Comparison of ENCODE assay signal across 8 mouse cellular contexts in genomic region chr1:181545044-181545772, GRCm38 (mm10). TPM values are rescaled to one million over a fixed set of nuclear protein-coding genes. Genes with fewer than 3 reads are reported as not detected.
DNase-seq lines count a peak whose midpoint lies in the region; ATAC-seq and TF ChIP-seq lines count a peak whose summit lies in the region.

No protein-coding gene starts in this region.

- peak; percentile 73 for DNase-seq in G1E (ENCODE audit: low spot score)
- DNase-seq in c-Kit-positive CD71-positive TER-119-negative erythroid progenitor cells, embryonic 14.5 days (ENCODE audit: low read depth): peak; percentile 44
- DNase-seq in heart, postnatal 36 days: peak; percentile 50 to 57
- peak; percentile 82 for DNase-seq in layer of hippocampus, adult 11-12 months (ENCODE audit: low spot score)
- DNase-seq in lung, adult 18-20 months: peak; percentile 42 to 50
- peak; percentile 74 for DNase-seq in thymus, postnatal 0 days (ENCODE audit: low spot score)

- WGBS in forebrain, embryonic 12.5 days: 27% methylated on average over 23 of the region's 23 CpGs
- WGBS in neural tube, embryonic 14.5 days: 29% methylated on average over 23 of the region's 23 CpGs

- H3K36me3 ChIP-seq in G1E (replicated peaks): no peaks in the 10 kb centered on the region
- H3K36me3 ChIP-seq in forebrain, embryonic 12.5 days (replicated peaks): no peaks in the 10 kb centered on the region
- no peaks in the 10 kb centered on the region for H3K36me3 ChIP-seq in neural tube, embryonic 14.5 days (ENCODE audit: control insufficient read depth, insufficient read depth, low read length)

- H3K9ac ChIP-seq in forebrain, embryonic 12.5 days: no peak overlapping the region
- no peak overlapping the region for H3K9ac ChIP-seq in neural tube, embryonic 14.5 days (replicated peaks; ENCODE audit: low read depth, low read length)

- intact Hi-C loops in heart, postnatal 36 days (cut with DNase I): loop anchor here (1.0 to 5.0 kb wide), 5 partner anchors 72 to 273 kb away; no protein-coding TSS in a partner anchor

- H3K27me3 ChIP-seq in G1E (ENCODE audit: insufficient read depth, low read length): peaks cover 6% of the 10 kb centered on the region
- H3K27me3 ChIP-seq in forebrain, embryonic 12.5 days: 0 out of 2 replicates have a peak, but pooled peaks cover 6% of the 10 kb centered on the region
- no peaks in the 10 kb centered on the region for H3K27me3 ChIP-seq in neural tube, embryonic 14.5 days (ENCODE audit: control insufficient read depth, insufficient read depth, low read length)

- H3K4me2 ChIP-seq in forebrain, embryonic 12.5 days: peak overlapping the region; percentile 34
- peak overlapping the region; percentile 42 for H3K4me2 ChIP-seq in neural tube, embryonic 14.5 days (ENCODE audit: low read depth, low read length)

- H3K27ac ChIP-seq in forebrain, embryonic 12.5 days: no peak overlapping the region
- no peak overlapping the region for H3K27ac ChIP-seq in neural tube, embryonic 14.5 days (ENCODE audit: low read depth, low read length)

- TF ChIP-seq CTCF in G1E (IDR thresholded peaks at IDR 0.05; ENCODE audit: low read depth, low read length): peak; percentile 89

- H3K9me3 ChIP-seq in G1E (replicated peaks): no peaks in the 10 kb centered on the region
- H3K9me3 ChIP-seq in forebrain, embryonic 12.5 days: no peaks in the 10 kb centered on the region
- no peaks in the 10 kb centered on the region for H3K9me3 ChIP-seq in neural tube, embryonic 14.5 days (ENCODE audit: control insufficient read depth, low read length)

- H3K4me1 ChIP-seq in G1E (ENCODE audit: insufficient read depth, low read depth, low read length): no peaks in the 10 kb centered on the region
- H3K4me1 ChIP-seq in forebrain, embryonic 12.5 days: peaks cover 3% of the 10 kb centered on the region; the same call in 1 of the 2 replicates
- no peaks in the 10 kb centered on the region for H3K4me1 ChIP-seq in neural tube, embryonic 14.5 days (ENCODE audit: control insufficient read depth, insufficient read depth, low read length)

- H3K4me3 ChIP-seq in G1E (ENCODE audit: low read depth, low read length): no peak overlapping the region
- H3K4me3 ChIP-seq in forebrain, embryonic 12.5 days (replicated peaks): no peak overlapping the region
- no peak overlapping the region for H3K4me3 ChIP-seq in neural tube, embryonic 14.5 days (ENCODE audit: low read depth, low read length)

- ATAC-seq in G1E (ENCODE audit: extremely low read depth, insufficient number of reproducible peaks, low FRiP score, poor library complexity, severe bottlenecking): peak; percentile 62
- ATAC-seq in forebrain, embryonic 12.5 days (ENCODE audit: low FRiP score): peak; percentile 86
- peak; percentile 87 for ATAC-seq in neural tube, embryonic 14.5 days (ENCODE audit: low read depth)

RNA-seq across cellular contexts. Expression of gene Dnah14, which starts 31.2 kb away (rescaled TPM):
- total RNA-seq in G1E (2014; fragmentation: Nextera tagmentation) (not detected in 2 replicates), G1E (2017) (1.3 and 1.6 TPM in 2 replicates)
- not detected in 2 replicates for polyA plus RNA-seq in G1E (2012)
- 1.9 and 2.2 TPM in 2 replicates for polyA plus RNA-seq in forebrain, embryonic 12.5 days (2016; fragmentation: Nextera tagmentation; extraction: Ambion mirVana)
- total RNA-seq in heart, postnatal 36 days (2021): not detected
- polyA plus RNA-seq in neural tube, embryonic 14.5 days (2014; fragmentation: Nextera tagmentation; extraction: Ambion mirVana): 0.61 and 0.94 TPM in 2 replicates
- polyA plus RNA-seq in thymus, postnatal 0 days (2015; fragmentation: Nextera tagmentation; extraction: Ambion mirVana): 5.7 and 6.2 TPM in 2 replicates

RNA-seq across cellular contexts. Expression of gene Ccdc121, which starts 34.0 kb away (rescaled TPM):
- total RNA-seq in G1E (2014; fragmentation: Nextera tagmentation): not detected in 2 replicates
- total RNA-seq in G1E (2017): 0.05 and 0.12 TPM in 2 replicates
- not detected in 2 replicates for polyA plus RNA-seq in G1E (2012)
- not detected in 2 replicates for polyA plus RNA-seq in forebrain, embryonic 12.5 days (2016; fragmentation: Nextera tagmentation; extraction: Ambion mirVana)
- total RNA-seq in heart, postnatal 36 days (2021): not detected
- polyA plus RNA-seq in neural tube, embryonic 14.5 days (2014; fragmentation: Nextera tagmentation; extraction: Ambion mirVana): not detected in 2 replicates
- 0.09 and 0.18 TPM in 2 replicates for polyA plus RNA-seq in thymus, postnatal 0 days (2015; fragmentation: Nextera tagmentation; extraction: Ambion mirVana)
